Mouse (Mus musculus): ENCODE measurements around the gene Pllp.

Gene Pllp

GRCm38 (mm10) chr8:94695994-94696384, at the start of gene Pllp:
Gene Pllp, minus strand, starts transcription at chr8:94696278.
- peak; percentile 56 for DNase-seq (ENCODE audit: low spot score)

GRCm38 (mm10) chr8:94745476-94746184, 49.6 kb upstream of the Pllp start, which contains the start of gene Ccl22:
Gene Ccl22, plus strand, starts transcription at chr8:94745590.
- DNase-seq (ENCODE audit: low spot score) = no peak

- DNase-seq (ENCODE audit: low spot score) = no peak
These were observed 48.9 kb upstream of the Pllp start for GRCm38 (mm10) chr8:94744972-94745371.

- no peak for DNase-seq (ENCODE audit: low spot score)
These were observed 48.4 kb upstream of the Pllp start for GRCm38 (mm10) chr8:94744484-94744883.

- DNase-seq (ENCODE audit: low spot score) = no peak
These were observed 45.6 kb upstream of the Pllp start for GRCm38 (mm10) chr8:94741726-94742125.

- DNase-seq (ENCODE audit: low spot score) = no peak
These were observed 44.5 kb upstream of the Pllp start for GRCm38 (mm10) chr8:94740591-94740990.

- DNase-seq (ENCODE audit: low spot score) = no peak
These were observed 43.8 kb upstream of the Pllp start for GRCm38 (mm10) chr8:94739829-94740228.

- no peak for DNase-seq (ENCODE audit: low spot score)
These were observed 39.5 kb upstream of the Pllp start for GRCm38 (mm10) chr8:94735426-94736094.

- no peak for DNase-seq (ENCODE audit: low spot score)
These were observed 38.8 kb upstream of the Pllp start for GRCm38 (mm10) chr8:94734735-94735350.

GRCm38 (mm10) chr8:94733821-94734465, 37.9 kb upstream of the Pllp start:
- peak; percentile 23 for DNase-seq (ENCODE audit: low spot score)

GRCm38 (mm10) chr8:94729301-94729700, 33.2 kb upstream of the Pllp start:
- DNase-seq (ENCODE audit: low spot score) = no peak

- DNase-seq (ENCODE audit: low spot score) = no peak
These were observed 29.9 kb upstream of the Pllp start for GRCm38 (mm10) chr8:94725998-94726397.

GRCm38 (mm10) chr8:94716841-94717240, 20.8 kb upstream of the Pllp start:
- no peak for DNase-seq (ENCODE audit: low spot score)

- no peak for DNase-seq (ENCODE audit: low spot score)
These were observed 19.8 kb upstream of the Pllp start for GRCm38 (mm10) chr8:94715871-94716270.

GRCm38 (mm10) chr8:94714556-94714955, 18.5 kb upstream of the Pllp start:
- no peak for DNase-seq (ENCODE audit: low spot score)

GRCm38 (mm10) chr8:94711160-94711718, 15.2 kb upstream of the Pllp start:
- no peak for DNase-seq (ENCODE audit: low spot score)

GRCm38 (mm10) chr8:94710336-94710735, 14.3 kb upstream of the Pllp start:
- DNase-seq (ENCODE audit: low spot score) = no peak

GRCm38 (mm10) chr8:94706732-94707395, 10.8 kb upstream of the Pllp start:
- DNase-seq (ENCODE audit: low spot score) = no peak

- no peak for DNase-seq (ENCODE audit: low spot score)
These were observed 9.6 kb upstream of the Pllp start for GRCm38 (mm10) chr8:94705581-94706245.

GRCm38 (mm10) chr8:94704669-94704984, 8.5 kb upstream of the Pllp start:
- no peak for DNase-seq (ENCODE audit: low spot score)

- DNase-seq (ENCODE audit: low spot score) = peak; percentile 100
These were observed 8.0 kb upstream of the Pllp start for GRCm38 (mm10) chr8:94703972-94704668.
